Mouse (Mus musculus): ENCODE results near the gene Ubac1. TPM values are rescaled to one million over a fixed set of nuclear protein-coding genes. Genes with fewer than 3 reads are reported as not detected.
A peak's percentile ranks its signal among the peaks of the same experiment; 100 is the strongest.

Ubac1 gene
- total and polyA plus RNA-seq, 3 experiments, result 41.3 to 110 (median 99.1) TPM

DNA sequence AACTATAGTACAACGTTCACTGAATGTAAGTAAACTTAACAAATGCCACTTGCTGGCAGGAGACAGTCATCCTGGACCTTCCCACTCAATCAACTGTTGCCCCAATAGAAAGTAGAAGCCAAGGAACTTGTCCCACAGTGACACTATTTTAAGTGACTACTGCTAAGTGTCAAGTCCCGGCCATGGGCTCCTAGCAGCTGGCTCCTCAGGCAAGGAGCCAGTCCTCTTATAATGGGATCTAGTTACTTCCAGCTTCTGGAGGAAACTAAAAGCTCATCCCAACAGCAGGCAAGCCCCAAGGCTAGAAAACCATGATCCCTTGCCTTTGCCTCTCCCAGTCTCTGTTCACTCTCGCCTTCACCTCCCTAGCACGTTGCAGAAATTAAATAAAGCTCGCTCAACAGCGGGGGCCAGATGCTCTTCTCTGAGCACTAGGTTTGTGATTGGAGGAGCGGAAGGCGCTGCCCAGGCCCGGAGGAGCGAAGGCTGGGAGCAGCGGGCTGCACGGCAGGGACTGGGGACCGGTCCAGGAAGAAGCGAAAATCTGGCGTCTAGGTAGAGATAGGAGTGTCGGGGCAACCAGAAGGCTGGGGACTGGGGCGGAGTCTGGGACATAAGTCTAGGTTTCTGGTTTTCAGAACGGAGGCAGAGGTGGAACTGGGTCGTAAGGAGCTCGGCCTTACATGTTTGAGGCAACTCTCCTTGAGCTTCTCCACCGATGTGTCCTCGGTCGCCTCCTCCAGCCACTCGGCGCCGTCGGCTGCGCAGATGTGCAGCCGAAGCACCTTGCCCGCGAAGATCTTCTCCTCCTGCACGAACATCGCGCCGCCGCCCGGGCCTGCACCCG, 610 bp downstream of the Ubac1 start:
- no peaks in the 10 kb centered on the region for H3K9me3 ChIP-seq (replicated peaks)
- H3K4me1 ChIP-seq (ENCODE audit: insufficient read depth, low read depth, low read length), result peaks cover 62% of the 10 kb centered on the region
- peak overlapping the region; percentile 91 for H3K4me3 ChIP-seq (ENCODE audit: low read depth, low read length)
- peaks cover 35% of the 10 kb centered on the region for H3K36me3 ChIP-seq (replicated peaks)
- ATAC-seq (ENCODE audit: extremely low read depth, insufficient number of reproducible peaks, low FRiP score, poor library complexity, severe bottlenecking), result no peak
- TF ChIP-seq GATA2 (IDR thresholded peaks at IDR 0.05; ENCODE audit: borderline replicate concordance, low read depth, low read length) (no peak), POLR2AphosphoS5 (IDR thresholded peaks at IDR 0.05; ENCODE audit: insufficient replicate concordance, low read depth, low read length) (no peak), GATA1 (IDR thresholded peaks at IDR 0.05; ENCODE audit: borderline replicate concordance, low read length) (no peak), CTCF (IDR thresholded peaks at IDR 0.05; ENCODE audit: low read depth, low read length) (no peak), TAL1 (conservative IDR thresholded peaks at IDR 0.05; ENCODE audit: low read depth, low read length) (no peak)
- peak; percentile 51 for DNase-seq (ENCODE audit: low spot score)
- H3K27me3 ChIP-seq (ENCODE audit: insufficient read depth, low read length), result peaks cover 9% of the 10 kb centered on the region

DNA sequence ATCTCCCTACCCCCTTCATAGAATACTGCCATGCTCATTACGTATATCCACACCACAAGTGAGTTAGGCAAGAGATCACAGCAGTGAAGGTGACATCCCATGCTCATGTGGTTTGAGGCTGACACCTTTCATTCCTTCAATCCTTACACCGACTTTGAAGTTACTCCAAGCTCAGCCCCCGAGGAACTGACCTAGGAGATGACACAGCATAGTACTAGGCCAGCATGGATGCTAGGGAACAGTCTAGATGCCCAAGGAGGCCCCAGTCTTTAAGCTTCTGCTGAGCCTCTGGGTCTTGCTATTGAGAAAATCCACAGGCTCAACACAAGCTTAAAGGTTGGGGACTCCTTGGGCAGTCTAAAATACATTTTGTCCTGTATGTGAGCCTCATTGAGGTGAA, 1.6 kb downstream of the Ubac1 start:
- Histone ChIP-seq H3K4me1 (ENCODE audit: insufficient read depth, low read depth, low read length) (peaks cover 69% of the 10 kb centered on the region), H3K4me3 (ENCODE audit: low read depth, low read length) (peak overlapping the region; percentile 91; the same call in 1 of the 2 replicates)
- ATAC-seq (ENCODE audit: extremely low read depth, insufficient number of reproducible peaks, low FRiP score, poor library complexity, severe bottlenecking), result no peak

GRCm38 (mm10) chr2:26017326-26017725, 4.2 kb downstream of the Ubac1 start:
- TF ChIP-seq GATA2 (IDR thresholded peaks at IDR 0.05; ENCODE audit: borderline replicate concordance, low read depth, low read length), result no peak
- no peak for TF ChIP-seq POLR2AphosphoS5 (IDR thresholded peaks at IDR 0.05; ENCODE audit: insufficient replicate concordance, low read depth, low read length)
- no peak for TF ChIP-seq GATA1 (IDR thresholded peaks at IDR 0.05; ENCODE audit: borderline replicate concordance, low read length)
- TF ChIP-seq TAL1 (conservative IDR thresholded peaks at IDR 0.05; ENCODE audit: low read depth, low read length), result no peak
- no peak for TF ChIP-seq CTCF (IDR thresholded peaks at IDR 0.05; ENCODE audit: low read depth, low read length)
- ATAC-seq (ENCODE audit: extremely low read depth, insufficient number of reproducible peaks, low FRiP score, poor library complexity, severe bottlenecking) (no peak), DNase-seq (ENCODE audit: low spot score) (no peak)
- no peak overlapping the region; the same call in 1 of the 2 replicates for H3K4me3 ChIP-seq (ENCODE audit: low read depth, low read length)
- peaks cover 68% of the 10 kb centered on the region for H3K36me3 ChIP-seq (replicated peaks)
- no peaks in the 10 kb centered on the region for H3K27me3 ChIP-seq (ENCODE audit: insufficient read depth, low read length)
- peaks cover 89% of the 10 kb centered on the region for H3K4me1 ChIP-seq (ENCODE audit: insufficient read depth, low read depth, low read length)
- no peaks in the 10 kb centered on the region for H3K9me3 ChIP-seq (replicated peaks)

More for the DNA sequence above, 1.6 kb downstream of the Ubac1 start:
- no peak for DNase-seq (ENCODE audit: low spot score)
- Histone ChIP-seq H3K9me3 (replicated peaks) (no peaks in the 10 kb centered on the region), H3K27me3 (ENCODE audit: insufficient read depth, low read length) (peaks cover under 1% of the 10 kb centered on the region; the same call in 1 of the 2 replicates), H3K36me3 (replicated peaks) (peaks cover 45% of the 10 kb centered on the region)
- no peak for TF ChIP-seq POLR2AphosphoS5 (IDR thresholded peaks at IDR 0.05; ENCODE audit: insufficient replicate concordance, low read depth, low read length)
- no peak for TF ChIP-seq CTCF (IDR thresholded peaks at IDR 0.05; ENCODE audit: low read depth, low read length)
- TF ChIP-seq GATA2 (IDR thresholded peaks at IDR 0.05; ENCODE audit: borderline replicate concordance, low read depth, low read length), result no peak

DNA sequence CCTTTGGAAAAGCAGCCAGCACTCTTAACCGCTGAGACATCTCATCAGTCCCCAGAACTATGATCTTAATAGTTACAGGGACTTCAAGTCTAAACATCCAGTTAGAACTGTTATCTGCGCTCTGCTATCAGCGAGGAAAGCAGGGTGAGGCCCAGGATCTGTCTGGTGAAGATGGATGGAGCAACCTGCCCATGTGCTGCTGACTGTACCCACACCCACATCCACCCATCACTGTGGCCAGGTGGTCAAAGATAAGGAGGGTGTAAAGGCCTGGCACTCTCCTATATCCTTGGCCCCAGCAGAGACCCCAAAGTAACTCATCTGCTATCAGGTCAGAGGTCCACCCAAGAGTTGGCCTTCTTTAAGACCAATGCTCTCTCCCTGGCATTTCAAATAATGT, 7.9 kb downstream of the Ubac1 start:
- Histone ChIP-seq H3K9me3 (replicated peaks) (no peaks in the 10 kb centered on the region), H3K27me3 (ENCODE audit: insufficient read depth, low read length) (no peaks in the 10 kb centered on the region), H3K4me3 (ENCODE audit: low read depth, low read length) (peak overlapping the region; percentile 5; the same call in 1 of the 2 replicates), H3K36me3 (replicated peaks) (peaks cover 93% of the 10 kb centered on the region), H3K4me1 (ENCODE audit: insufficient read depth, low read depth, low read length) (peaks cover 74% of the 10 kb centered on the region)
- DNase-seq (ENCODE audit: low spot score), result no peak
- TF ChIP-seq CTCF (IDR thresholded peaks at IDR 0.05; ENCODE audit: low read depth, low read length) (no peak), TAL1 (conservative IDR thresholded peaks at IDR 0.05; ENCODE audit: low read depth, low read length) (peak; percentile 79)
- ATAC-seq (ENCODE audit: extremely low read depth, insufficient number of reproducible peaks, low FRiP score, poor library complexity, severe bottlenecking), result peak; percentile 64

- no peak for TF ChIP-seq POLR2AphosphoS5 (IDR thresholded peaks at IDR 0.05; ENCODE audit: insufficient replicate concordance, low read depth, low read length)
- no peak for TF ChIP-seq GATA1 (IDR thresholded peaks at IDR 0.05; ENCODE audit: borderline replicate concordance, low read length)
- TF ChIP-seq CTCF (IDR thresholded peaks at IDR 0.05; ENCODE audit: low read depth, low read length), result no peak
- TF ChIP-seq TAL1 (conservative IDR thresholded peaks at IDR 0.05; ENCODE audit: low read depth, low read length), result no peak
- no peak for TF ChIP-seq GATA2 (IDR thresholded peaks at IDR 0.05; ENCODE audit: borderline replicate concordance, low read depth, low read length)
- Histone ChIP-seq H3K36me3 (replicated peaks) (peaks cover 94% of the 10 kb centered on the region), H3K4me3 (ENCODE audit: low read depth, low read length) (no peak overlapping the region), H3K9me3 (replicated peaks) (no peaks in the 10 kb centered on the region), H3K27me3 (ENCODE audit: insufficient read depth, low read length) (no peaks in the 10 kb centered on the region), H3K4me1 (ENCODE audit: insufficient read depth, low read depth, low read length) (peaks cover 55% of the 10 kb centered on the region)
- DNase-seq (ENCODE audit: low spot score), result no peak
- no peak for ATAC-seq (ENCODE audit: extremely low read depth, insufficient number of reproducible peaks, low FRiP score, poor library complexity, severe bottlenecking)
Observed at GRCm38 (mm10) chr2:26011420-26011819, 10.1 kb downstream of the Ubac1 start.

DNA sequence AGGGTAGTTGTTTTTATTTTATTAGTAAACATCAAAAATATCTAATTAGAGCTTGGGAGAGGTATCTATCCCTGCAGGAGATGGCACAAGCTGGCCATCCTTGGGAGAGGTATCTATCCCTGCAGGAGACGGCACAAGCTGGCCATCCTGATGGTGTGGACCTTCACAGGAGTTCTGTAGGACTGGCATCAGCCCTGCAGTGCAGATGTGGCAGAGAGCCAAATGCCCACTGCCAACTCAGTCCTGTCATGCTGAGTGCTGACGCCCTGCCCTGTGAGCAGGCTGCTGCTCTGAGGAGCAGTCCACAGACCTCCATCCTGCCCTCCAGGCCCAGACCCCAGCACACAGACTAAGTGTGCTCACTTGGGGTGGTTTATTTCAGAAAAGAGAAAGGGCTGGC, 19.5 kb downstream of the Ubac1 start:
- Histone ChIP-seq H3K27me3 (ENCODE audit: insufficient read depth, low read length) (no peaks in the 10 kb centered on the region), H3K9me3 (replicated peaks) (no peaks in the 10 kb centered on the region), H3K4me1 (ENCODE audit: insufficient read depth, low read depth, low read length) (no peaks in the 10 kb centered on the region), H3K36me3 (replicated peaks) (peaks cover 94% of the 10 kb centered on the region), H3K4me3 (ENCODE audit: low read depth, low read length) (no peak overlapping the region)
- ATAC-seq (ENCODE audit: extremely low read depth, insufficient number of reproducible peaks, low FRiP score, poor library complexity, severe bottlenecking) (no peak), DNase-seq (ENCODE audit: low spot score) (no peak)
- no peak for TF ChIP-seq POLR2AphosphoS5 (IDR thresholded peaks at IDR 0.05; ENCODE audit: insufficient replicate concordance, low read depth, low read length)
- no peak for TF ChIP-seq CTCF (IDR thresholded peaks at IDR 0.05; ENCODE audit: low read depth, low read length)
- TF ChIP-seq GATA2 (IDR thresholded peaks at IDR 0.05; ENCODE audit: borderline replicate concordance, low read depth, low read length), result no peak
- no peak for TF ChIP-seq GATA1 (IDR thresholded peaks at IDR 0.05; ENCODE audit: borderline replicate concordance, low read length)
- TF ChIP-seq TAL1 (conservative IDR thresholded peaks at IDR 0.05; ENCODE audit: low read depth, low read length), result no peak
